Mouse (Mus musculus): ENCODE data around the gene Pask. TPM values are rescaled to one million over a fixed set of nuclear protein-coding genes. Genes with fewer than 3 reads are reported as not detected.
"Not testable (repeated sequence)": the region's sequence is repeated elsewhere in the genome, so short reads cannot be mapped to it uniquely, and the experiment has no call there.

The Pask gene
- polyA plus RNA-seq, 1 experiment from 2014 or later = 6.5 TPM

DNA sequence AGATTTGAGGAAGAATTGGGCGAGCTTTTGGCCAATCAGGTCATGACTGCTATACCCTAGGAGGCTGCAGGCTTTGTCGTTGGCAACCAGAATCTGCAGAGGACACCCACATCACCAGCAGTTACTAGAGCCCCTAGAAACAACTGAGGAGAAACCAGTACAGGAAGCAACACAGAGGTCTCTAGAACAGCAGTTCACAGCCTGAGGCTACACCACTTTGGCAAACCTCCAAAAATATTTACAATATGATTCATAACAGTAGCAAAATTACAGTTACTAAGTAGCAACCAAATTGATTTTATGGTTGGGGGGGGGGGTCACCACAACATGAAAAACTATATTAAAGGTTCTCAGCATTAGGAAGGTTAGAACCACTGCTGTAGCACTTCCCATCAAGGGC, 8.7 kb downstream of the Pask start:
- H3K9ac ChIP-seq = no peak overlapping the region
- no peaks in the 10 kb centered on the region for H3K27me3 ChIP-seq
- ATAC-seq (ENCODE audit: low FRiP score) = no peak
- H3K4me1 ChIP-seq (replicated peaks) = no peaks in the 10 kb centered on the region
- WGBS = 82% methylated on average over 2 of the region's 2 CpGs
- no peak overlapping the region for H3K4me3 ChIP-seq
- no peaks in the 10 kb centered on the region for H3K9me3 ChIP-seq
- no peak overlapping the region for H3K27ac ChIP-seq
- peaks cover 13% of the 10 kb centered on the region for H3K36me3 ChIP-seq
- H3K4me2 ChIP-seq = no peak overlapping the region

DNA sequence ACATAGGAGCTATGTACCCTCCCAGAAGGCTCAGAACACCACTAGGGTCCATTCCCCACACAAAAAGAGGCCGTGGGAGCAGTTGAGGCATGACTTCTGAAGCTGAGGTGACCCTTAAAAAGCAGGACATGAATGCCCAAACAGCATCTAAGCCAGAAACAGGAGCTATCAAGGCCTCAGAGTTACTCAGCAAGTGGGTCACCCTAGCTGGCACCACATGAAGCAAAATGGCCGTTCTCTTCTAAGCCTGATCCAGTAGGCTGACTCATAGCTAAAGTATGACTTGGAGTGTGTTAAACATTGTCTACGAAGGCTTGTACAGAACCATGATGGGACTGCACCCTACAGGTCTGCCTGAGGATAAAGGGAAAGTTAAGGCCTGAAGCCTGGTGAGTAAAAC, 16.8 kb downstream of the Pask start:
- Histone ChIP-seq H3K4me3 (no peak overlapping the region), H3K9me3 (no peaks in the 10 kb centered on the region), H3K4me1 (replicated peaks) (no peaks in the 10 kb centered on the region), H3K36me3 (peaks cover 61% of the 10 kb centered on the region), H3K9ac (no peak overlapping the region), H3K27me3 (no peaks in the 10 kb centered on the region), H3K27ac (no peak overlapping the region), H3K4me2 (no peak overlapping the region)
- ATAC-seq (ENCODE audit: low FRiP score) = no peak
- WGBS = 92% methylated on average over 3 of the region's 3 CpGs

DNA sequence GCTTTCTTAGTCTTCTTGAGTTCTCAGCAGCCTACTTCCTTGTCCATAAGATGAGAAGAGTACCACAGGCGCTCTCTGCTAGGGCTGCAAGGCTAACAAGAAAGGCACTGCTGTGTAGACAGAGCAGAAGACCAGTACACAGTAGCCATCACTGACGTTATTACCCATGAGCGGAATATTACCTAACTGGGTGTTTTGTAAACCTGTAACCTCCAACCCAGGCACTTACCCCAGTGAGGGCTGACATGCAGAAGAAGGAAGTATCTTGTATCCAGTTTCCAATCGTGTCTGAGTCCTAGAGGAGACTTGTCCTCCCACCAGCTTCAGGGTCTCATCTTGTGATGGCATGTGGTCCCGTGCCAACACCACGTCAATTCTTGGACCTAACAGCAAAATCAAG, 19.3 kb downstream of the Pask start:
- Histone ChIP-seq H3K9ac (no peak overlapping the region), H3K27ac (no peak overlapping the region), H3K9me3 (no peaks in the 10 kb centered on the region), H3K4me1 (replicated peaks) (no peaks in the 10 kb centered on the region), H3K4me2 (no peak overlapping the region), H3K36me3 (peaks cover 81% of the 10 kb centered on the region), H3K27me3 (no peaks in the 10 kb centered on the region), H3K4me3 (no peak overlapping the region)
- no peak for ATAC-seq (ENCODE audit: low FRiP score)
- WGBS = 96% methylated on average over 6 of the region's 6 CpGs

DNA sequence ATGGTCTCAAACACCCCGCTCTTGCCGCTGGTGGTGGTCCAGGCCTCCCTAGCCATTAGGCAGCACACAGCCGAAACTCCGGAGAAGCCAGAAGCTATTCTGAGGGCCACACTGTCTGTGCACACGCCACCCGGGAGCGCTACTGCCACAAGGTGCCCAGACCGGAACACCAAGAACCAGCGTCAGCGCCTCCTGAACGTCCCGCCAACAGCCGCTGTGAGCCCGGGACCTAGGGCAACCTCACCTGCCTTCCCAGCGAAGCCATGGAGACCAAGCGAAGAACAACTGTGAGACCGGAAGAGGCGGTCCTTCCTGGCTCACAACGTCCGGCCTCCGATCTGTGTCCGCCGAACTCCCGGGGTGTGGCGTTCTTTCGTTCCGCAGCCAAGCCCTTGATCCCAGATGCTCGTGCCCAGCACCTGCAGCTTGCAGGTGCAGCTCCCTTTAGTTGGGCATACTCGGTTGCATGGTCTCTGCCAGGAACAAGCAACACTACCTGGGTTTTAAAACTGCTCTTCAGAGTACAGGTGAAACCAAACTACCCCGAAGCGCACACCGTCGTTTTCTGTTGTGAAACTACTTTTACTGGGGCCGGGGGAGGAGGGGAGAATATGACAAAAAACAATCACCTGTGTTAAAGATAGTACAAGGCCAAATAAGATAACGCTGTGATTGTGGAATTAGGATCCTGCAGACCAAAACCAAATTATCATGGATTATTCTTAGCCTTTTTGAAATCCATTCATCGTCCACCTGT, 37.5 kb downstream of the Pask start, which contains the start of gene Mterf4:
Gene Mterf4, minus strand, starts transcription at position 335 of the 757 bp plus-strand sequence.
- peak; percentile 95 for ATAC-seq (ENCODE audit: low FRiP score)
- Histone ChIP-seq H3K9ac (peak within 1 kb of the TSS; percentile 81), H3K4me1 (replicated peaks) (peaks cover 29% of the 10 kb centered on the region), H3K4me3 (peak within 1 kb of the TSS; percentile 68), H3K9me3 (no peaks in the 10 kb centered on the region), H3K27me3 (no peaks in the 10 kb centered on the region), H3K27ac (peak within 1 kb of the TSS; percentile 30; the same call in 1 of the 2 replicates), H3K4me2 (peak within 1 kb of the TSS; percentile 74), H3K36me3 (peaks cover 50% of the 10 kb centered on the region)
- 9% methylated on average over 36 of the region's 36 CpGs for WGBS

DNA sequence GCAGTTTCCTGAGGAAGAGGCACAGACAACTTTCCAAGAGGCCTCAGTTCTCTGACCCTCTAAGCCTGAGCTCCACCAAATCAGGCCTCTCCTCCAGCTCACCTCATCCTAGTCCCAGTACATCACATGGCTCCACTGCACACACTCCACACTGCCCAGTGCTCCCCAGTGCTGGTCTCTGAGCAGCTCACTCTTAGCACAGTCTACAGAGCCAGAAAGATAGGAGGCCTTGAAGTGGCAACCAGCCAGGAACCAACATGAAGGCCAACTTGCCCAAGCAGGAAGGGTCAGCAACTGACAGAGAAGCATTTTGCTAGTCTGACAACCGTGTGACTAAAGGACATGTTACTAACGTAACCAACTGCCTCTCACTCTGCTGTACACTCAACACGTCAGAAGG, 42.7 kb downstream of the Pask start:
- H3K9me3 ChIP-seq = no peaks in the 10 kb centered on the region
- peaks cover 86% of the 10 kb centered on the region for H3K36me3 ChIP-seq
- H3K4me3 ChIP-seq = no peak overlapping the region
- H3K9ac ChIP-seq = no peak overlapping the region
- no peak overlapping the region for H3K27ac ChIP-seq
- no peak overlapping the region for H3K4me2 ChIP-seq
- WGBS = 91% methylated on average over 3 of the region's 3 CpGs
- H3K27me3 ChIP-seq = no peaks in the 10 kb centered on the region
- H3K4me1 ChIP-seq (replicated peaks) = peaks cover 29% of the 10 kb centered on the region
- no peak for ATAC-seq (ENCODE audit: low FRiP score)

DNA sequence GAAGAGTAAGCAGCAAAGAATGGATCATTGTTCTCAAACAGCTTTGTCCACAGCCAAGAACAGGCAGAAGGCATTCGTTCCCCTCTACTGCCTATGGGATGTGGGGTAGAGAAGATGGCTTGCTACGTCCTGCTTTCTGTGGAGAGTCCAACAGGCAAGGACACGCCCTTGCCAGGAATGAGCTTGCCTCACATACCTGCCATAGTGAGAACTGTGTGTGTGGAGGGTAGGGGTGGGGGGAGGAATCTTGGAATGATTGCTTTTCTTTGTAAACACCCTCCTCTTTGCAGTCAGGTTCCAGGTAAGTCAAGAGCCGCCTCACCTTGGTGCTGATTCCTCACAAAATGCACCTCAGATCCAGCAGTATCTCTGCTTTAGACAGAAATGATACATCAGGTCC, 43.5 kb downstream of the Pask start:
- Histone ChIP-seq H3K9ac (no peak overlapping the region), H3K4me2 (no peak overlapping the region), H3K27me3 (no peaks in the 10 kb centered on the region), H3K36me3 (peaks cover 87% of the 10 kb centered on the region), H3K9me3 (no peaks in the 10 kb centered on the region), H3K27ac (no peak overlapping the region), H3K4me3 (no peak overlapping the region), H3K4me1 (replicated peaks) (peaks cover 24% of the 10 kb centered on the region)
- 93% methylated on average over 4 of the region's 4 CpGs for WGBS
- ATAC-seq (ENCODE audit: low FRiP score) = no peak

DNA sequence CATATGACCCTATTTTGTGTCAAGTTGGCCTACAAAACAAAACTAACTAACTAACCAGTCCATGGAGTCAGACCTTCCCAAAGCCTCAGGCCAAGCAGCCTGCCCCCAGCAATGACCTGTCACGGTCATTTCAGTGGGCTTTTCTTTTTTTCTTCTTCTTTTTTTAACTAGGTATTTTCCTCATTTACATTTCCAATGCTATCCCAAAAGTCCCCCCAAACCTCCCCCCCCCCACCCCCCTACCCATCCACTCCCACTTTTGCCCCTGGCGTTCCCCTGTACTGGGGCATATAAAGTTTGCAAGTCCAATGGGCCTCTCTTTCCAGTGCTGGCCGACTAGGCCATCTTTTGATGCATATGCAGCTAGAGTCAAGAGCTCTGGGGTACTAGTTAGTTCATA, 48.8 kb downstream of the Pask start:
- H3K27me3 ChIP-seq; H3K9me3 ChIP-seq; H3K9ac ChIP-seq; H3K4me1 ChIP-seq (replicated peaks); ATAC-seq (ENCODE audit: low FRiP score); H3K27ac ChIP-seq; H3K4me2 ChIP-seq; H3K4me3 ChIP-seq: not testable (repeated sequence)
- peaks cover 40% of the 10 kb centered on the region for H3K36me3 ChIP-seq
- 82% methylated on average over 3 of the region's 3 CpGs for WGBS

DNA sequence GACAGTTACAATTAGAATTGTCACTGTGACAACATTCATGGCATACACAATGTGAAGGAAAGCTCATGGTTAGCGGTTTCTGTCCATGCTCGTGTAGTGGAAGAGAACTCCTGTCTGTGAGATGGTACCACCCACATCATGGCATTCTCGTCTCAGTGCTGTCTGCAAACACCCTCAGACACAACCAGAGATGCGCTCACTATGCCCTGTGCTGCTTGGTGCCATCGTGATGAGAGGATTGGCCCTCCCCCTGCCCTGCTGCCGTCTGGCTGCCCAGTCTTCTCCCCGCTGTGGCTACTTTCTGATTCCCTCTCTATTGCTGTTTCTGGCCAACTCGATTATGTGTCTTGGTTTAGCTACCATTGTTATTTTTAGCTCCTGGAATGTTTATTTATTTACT, 51.3 kb downstream of the Pask start:
- no peaks in the 10 kb centered on the region for H3K9me3 ChIP-seq
- no peak overlapping the region for H3K27ac ChIP-seq
- no peaks in the 10 kb centered on the region for H3K27me3 ChIP-seq
- H3K4me1 ChIP-seq (replicated peaks) = no peaks in the 10 kb centered on the region
- 79% methylated on average over 8 of the region's 8 CpGs for WGBS
- no peak for ATAC-seq (ENCODE audit: low FRiP score)
- peaks cover 19% of the 10 kb centered on the region for H3K36me3 ChIP-seq
- no peak overlapping the region for H3K4me3 ChIP-seq
- H3K4me2 ChIP-seq = no peak overlapping the region
- H3K9ac ChIP-seq = no peak overlapping the region

DNA sequence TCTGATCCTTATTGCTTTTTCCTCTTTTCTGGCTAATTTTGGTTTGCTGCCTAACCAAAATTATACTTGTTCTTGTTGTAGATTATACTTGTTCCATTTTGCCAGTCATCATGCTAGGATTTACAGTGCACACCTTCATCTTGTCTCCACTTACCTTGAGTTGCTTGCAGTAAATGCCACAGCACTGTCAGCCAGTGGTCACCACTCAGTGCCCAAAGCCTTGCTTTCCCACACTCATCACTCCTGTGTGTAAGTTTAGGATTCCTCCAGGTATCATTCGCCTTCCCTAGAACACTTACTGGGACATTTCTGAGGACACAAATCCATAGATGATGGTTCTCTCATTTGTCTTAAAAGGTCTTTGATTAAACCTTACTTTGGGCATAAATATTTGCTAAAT, 51.7 kb downstream of the Pask start:
- Histone ChIP-seq H3K9ac (no peak overlapping the region), H3K4me3 (no peak overlapping the region), H3K27ac (no peak overlapping the region), H3K4me2 (no peak overlapping the region), H3K4me1 (replicated peaks) (no peaks in the 10 kb centered on the region), H3K27me3 (no peaks in the 10 kb centered on the region), H3K9me3 (no peaks in the 10 kb centered on the region), H3K36me3 (peaks cover 15% of the 10 kb centered on the region)
- no peak for ATAC-seq (ENCODE audit: low FRiP score)
- WGBS = 86% methylated on average over 1 of the region's 1 CpGs

DNA sequence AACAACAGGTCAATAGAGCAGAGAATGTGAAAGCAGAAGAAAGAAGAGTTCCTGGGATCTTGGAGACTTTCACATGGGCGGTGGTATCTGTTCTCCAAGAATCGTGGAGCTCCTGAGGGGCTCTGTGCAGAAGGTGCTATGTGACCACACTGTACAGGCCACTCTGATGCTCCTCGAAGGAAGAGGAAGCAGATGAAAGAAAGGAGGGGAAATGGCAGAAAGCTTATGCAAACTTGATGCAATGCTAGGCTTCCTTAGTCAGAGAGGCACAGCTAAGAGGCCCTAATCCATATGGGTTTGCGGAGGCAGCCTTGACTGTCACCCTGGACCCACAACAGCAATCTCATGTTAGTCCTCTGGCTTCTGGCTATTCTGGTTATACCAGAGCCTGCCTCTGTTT, 52.3 kb downstream of the Pask start:
- H3K9me3 ChIP-seq = no peaks in the 10 kb centered on the region
- H3K36me3 ChIP-seq = peaks cover 9% of the 10 kb centered on the region
- H3K27ac ChIP-seq = no peak overlapping the region
- 85% methylated on average over 4 of the region's 4 CpGs for WGBS
- H3K4me2 ChIP-seq = no peak overlapping the region
- no peaks in the 10 kb centered on the region for H3K4me1 ChIP-seq (replicated peaks)
- H3K4me3 ChIP-seq = no peak overlapping the region
- no peaks in the 10 kb centered on the region for H3K27me3 ChIP-seq
- ATAC-seq (ENCODE audit: low FRiP score) = no peak
- H3K9ac ChIP-seq = no peak overlapping the region

DNA sequence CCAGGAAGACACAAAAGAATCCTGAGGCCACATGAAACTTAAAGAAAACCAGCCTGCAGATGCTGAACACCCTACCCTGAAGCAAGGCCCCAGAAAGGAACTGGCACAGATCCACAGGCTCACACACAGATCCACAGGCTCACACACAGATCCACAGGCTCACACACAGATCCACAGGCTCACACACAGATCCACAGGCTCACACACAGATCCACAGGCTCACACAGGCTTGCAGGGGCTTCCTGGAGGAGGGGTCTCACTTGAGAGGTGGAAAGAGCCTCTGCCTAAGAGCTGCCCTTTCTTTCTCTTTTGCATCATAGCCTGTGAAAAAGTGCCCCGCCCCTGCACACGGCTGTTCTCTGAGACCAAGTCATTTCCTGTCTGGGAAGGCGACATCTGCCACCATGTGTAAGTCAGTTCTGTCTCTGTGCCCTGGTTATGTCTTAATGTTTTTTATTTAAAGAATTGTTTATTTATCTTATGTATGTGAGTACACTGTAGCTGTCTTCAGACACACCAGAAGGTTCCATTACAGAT, 53.5 kb downstream of the Pask start:
- Histone ChIP-seq H3K9me3 (no peaks in the 10 kb centered on the region), H3K4me1 (replicated peaks) (no peaks in the 10 kb centered on the region), H3K4me2 (no peak overlapping the region), H3K27me3 (no peaks in the 10 kb centered on the region), H3K27ac (no peak overlapping the region), H3K9ac (no peak overlapping the region), H3K36me3 (0 out of 2 replicates have a peak, but pooled peaks cover 3% of the 10 kb centered on the region), H3K4me3 (no peak overlapping the region)
- 70% methylated on average over 3 of the region's 3 CpGs for WGBS
- no peak for ATAC-seq (ENCODE audit: low FRiP score)

DNA sequence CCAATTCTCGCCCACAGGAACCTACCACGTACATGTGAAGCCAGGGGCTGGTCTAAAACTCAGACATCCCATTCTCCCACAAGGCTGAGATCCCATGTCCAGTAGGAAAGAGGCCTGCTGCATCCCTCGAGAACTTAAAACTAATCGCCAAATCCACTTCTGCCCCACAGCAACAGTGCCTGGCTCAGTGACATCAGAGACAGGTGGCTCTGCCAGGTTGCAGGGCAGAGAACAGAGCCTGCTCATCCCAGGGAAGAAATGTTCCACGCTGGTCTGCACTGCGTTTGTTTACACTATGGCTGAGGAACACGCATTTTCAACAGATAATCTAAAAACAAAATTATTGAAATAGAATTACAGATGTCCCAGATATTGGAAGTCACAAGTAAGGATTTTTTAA, 66.2 kb downstream of the Pask start:
- no peaks in the 10 kb centered on the region for H3K9me3 ChIP-seq
- WGBS = 80% methylated on average over 7 of the region's 7 CpGs
- peaks cover 5% of the 10 kb centered on the region for H3K4me1 ChIP-seq (replicated peaks)
- H3K4me2 ChIP-seq = no peak overlapping the region
- H3K27ac ChIP-seq = no peak overlapping the region
- no peak for ATAC-seq (ENCODE audit: low FRiP score)
- H3K4me3 ChIP-seq = no peak overlapping the region
- no peaks in the 10 kb centered on the region for H3K27me3 ChIP-seq
- H3K36me3 ChIP-seq = no peaks in the 10 kb centered on the region
- no peak overlapping the region for H3K9ac ChIP-seq

DNA sequence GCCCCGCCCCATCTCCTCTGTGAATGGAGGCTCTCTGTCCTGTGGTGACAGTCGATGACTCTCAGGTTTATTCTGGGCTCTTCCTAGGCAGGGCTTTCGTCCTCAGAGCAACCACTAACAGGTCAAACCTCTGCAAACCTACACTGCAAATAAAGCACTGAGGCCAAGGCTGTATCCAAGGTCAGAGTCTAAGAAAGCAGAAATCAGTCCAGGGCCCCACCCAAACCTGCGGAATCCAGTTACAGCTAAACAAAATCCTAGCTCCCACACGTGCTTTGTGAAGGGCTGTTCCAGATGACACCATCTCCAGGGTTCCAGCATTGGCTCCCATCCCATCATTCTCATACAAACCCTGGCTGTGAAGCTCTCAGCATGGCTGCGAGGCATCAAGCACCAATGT, 67.7 kb downstream of the Pask start:
- Histone ChIP-seq H3K4me2 (no peak overlapping the region), H3K27ac (no peak overlapping the region), H3K9me3 (no peaks in the 10 kb centered on the region), H3K9ac (no peak overlapping the region), H3K36me3 (no peaks in the 10 kb centered on the region), H3K4me1 (replicated peaks) (peaks cover 5% of the 10 kb centered on the region), H3K4me3 (no peak overlapping the region), H3K27me3 (no peaks in the 10 kb centered on the region)
- no peak for ATAC-seq (ENCODE audit: low FRiP score)
- WGBS = 78% methylated on average over 6 of the region's 6 CpGs
